Mouse (Mus musculus): ENCODE measurements around the gene Srprb. TPM values are rescaled to one million over a fixed set of nuclear protein-coding genes. Genes with fewer than 3 reads are reported as not detected.

Gene Srprb
- polyA plus RNA-seq, 1 experiment from 2014 or later: 51.6 TPM

DNA sequence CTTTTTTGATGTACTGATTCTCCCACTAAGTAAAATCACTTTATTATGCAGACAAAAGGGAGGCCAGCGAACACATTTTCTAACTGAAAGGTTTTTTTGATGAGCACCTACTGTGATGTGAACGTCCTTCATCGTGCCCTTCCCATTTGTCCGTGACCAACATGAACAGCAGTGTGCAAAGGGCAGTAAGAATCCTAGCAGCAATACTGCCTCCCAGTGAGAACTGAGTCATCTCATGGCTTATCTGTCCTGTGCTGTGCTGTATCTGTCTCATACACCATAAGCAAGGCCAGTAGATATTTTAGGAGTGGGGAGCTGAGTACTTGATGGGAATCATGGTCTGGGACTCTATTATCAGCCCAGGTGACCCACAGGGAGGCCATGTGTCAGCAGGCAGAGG is 13.5 kb downstream of the Srprb start:
- H3K4me2 ChIP-seq: no peak overlapping the region
- peaks cover 35% of the 10 kb centered on the region for H3K36me3 ChIP-seq
- no peak overlapping the region for H3K27ac ChIP-seq
- H3K4me3 ChIP-seq (replicated peaks): no peak overlapping the region
- H3K27me3 ChIP-seq (replicated peaks): no peaks in the 10 kb centered on the region
- H3K4me1 ChIP-seq: no peaks in the 10 kb centered on the region
- WGBS: 96% methylated on average over 4 of the region's 4 CpGs
- H3K9me3 ChIP-seq: no peaks in the 10 kb centered on the region
- H3K9ac ChIP-seq: no peak overlapping the region
- ATAC-seq (ENCODE audit: insufficient read depth, low FRiP score, low read depth): no peak

GRCm38 (mm10) chr9:103186747-103187146 is 15.2 kb downstream of the Srprb start:
- ATAC-seq (ENCODE audit: insufficient read depth, low FRiP score, low read depth): no peak
- no peaks in the 10 kb centered on the region for H3K9me3 ChIP-seq

DNA sequence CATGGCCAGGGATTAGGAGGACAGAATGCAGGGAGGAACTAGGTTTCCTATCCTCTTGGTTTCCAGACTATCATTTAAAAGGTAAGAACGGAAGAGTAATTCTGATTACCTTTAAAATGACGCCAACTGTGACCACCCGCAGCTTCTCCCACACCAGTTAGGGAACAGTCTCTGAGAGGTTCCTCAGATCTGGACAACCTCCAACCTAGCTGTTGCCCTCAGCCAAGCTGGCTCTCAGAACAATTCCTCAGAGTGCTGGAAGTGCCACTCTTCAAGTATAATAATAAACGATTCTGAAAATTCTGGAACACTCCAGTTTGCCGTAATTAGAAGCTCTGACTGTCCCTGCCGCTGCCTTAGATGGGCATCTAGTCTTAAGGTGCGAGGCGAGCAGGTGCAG is 16.0 kb downstream of the Srprb start:
- Histone ChIP-seq H3K9me3 (no peaks in the 10 kb centered on the region), H3K4me2 (no peak overlapping the region), H3K27me3 (replicated peaks) (no peaks in the 10 kb centered on the region), H3K4me1 (no peaks in the 10 kb centered on the region), H3K27ac (no peak overlapping the region), H3K9ac (no peak overlapping the region), H3K4me3 (replicated peaks) (no peak overlapping the region), H3K36me3 (peaks cover 24% of the 10 kb centered on the region)
- WGBS: 91% methylated on average over 8 of the region's 8 CpGs
- ATAC-seq (ENCODE audit: insufficient read depth, low FRiP score, low read depth): no peak

More at GRCm38 (mm10) chr9:103186747-103187146, 15.2 kb downstream of the Srprb start:
- no peak overlapping the region for H3K27ac ChIP-seq
- peaks cover 26% of the 10 kb centered on the region for H3K36me3 ChIP-seq
- no peak overlapping the region for H3K4me2 ChIP-seq
- H3K9ac ChIP-seq: no peak overlapping the region
- no peaks in the 10 kb centered on the region for H3K4me1 ChIP-seq
- 66% methylated on average over 9 of the region's 9 CpGs for WGBS
- no peaks in the 10 kb centered on the region for H3K27me3 ChIP-seq (replicated peaks)
- H3K4me3 ChIP-seq (replicated peaks): no peak overlapping the region

DNA sequence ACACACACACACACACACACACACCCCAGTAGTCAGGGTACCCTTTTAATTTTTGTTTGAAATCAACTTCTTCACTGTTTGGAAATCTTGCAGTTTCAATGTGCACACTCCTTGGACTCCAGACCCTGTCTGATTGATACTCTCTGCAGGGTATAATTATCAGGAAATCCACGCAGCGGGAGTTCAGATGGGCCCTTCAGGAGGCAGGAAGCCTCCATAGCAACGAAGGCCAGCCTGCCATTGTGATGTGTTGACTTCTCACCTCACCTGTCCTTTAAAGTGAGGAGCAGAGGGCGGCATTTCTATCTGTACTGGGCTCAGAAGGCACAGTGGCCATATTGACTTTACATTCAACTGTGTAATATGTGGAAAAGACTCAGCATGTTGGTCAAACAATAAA is 17.1 kb downstream of the Srprb start:
- H3K36me3 ChIP-seq: peaks cover 16% of the 10 kb centered on the region; the same call in 1 of the 2 replicates
- 52% methylated on average over 4 of the region's 4 CpGs for WGBS
- H3K4me1 ChIP-seq: peaks cover 9% of the 10 kb centered on the region
- H3K9ac ChIP-seq: no peak overlapping the region
- H3K4me3 ChIP-seq (replicated peaks): no peak overlapping the region
- no peaks in the 10 kb centered on the region for H3K27me3 ChIP-seq (replicated peaks)
- H3K4me2 ChIP-seq: no peak overlapping the region
- H3K9me3 ChIP-seq: no peaks in the 10 kb centered on the region
- H3K27ac ChIP-seq: no peak overlapping the region
- ATAC-seq (ENCODE audit: insufficient read depth, low FRiP score, low read depth): no peak

DNA sequence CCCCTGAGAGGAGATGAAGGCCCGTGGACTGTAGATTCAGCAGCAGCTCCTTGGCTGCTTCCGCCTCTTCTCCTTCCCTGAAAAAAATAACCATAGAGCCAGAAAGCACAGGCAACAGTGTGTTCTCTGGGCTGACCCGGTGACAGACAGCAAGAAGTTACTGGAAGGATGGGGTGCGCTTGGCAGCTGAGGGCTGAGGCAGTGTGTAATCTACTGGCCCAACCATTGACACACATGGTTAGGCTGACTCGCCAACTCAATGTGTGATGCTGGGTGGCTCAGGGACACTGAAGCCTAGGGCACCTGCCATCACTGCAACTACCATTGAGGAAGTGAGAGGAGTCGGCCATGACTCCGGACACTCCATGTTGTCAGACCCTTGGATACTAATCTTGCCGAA is 20.1 kb downstream of the Srprb start:
- Histone ChIP-seq H3K9me3 (no peaks in the 10 kb centered on the region), H3K4me2 (no peak overlapping the region), H3K36me3 (no peaks in the 10 kb centered on the region), H3K4me1 (peaks cover 9% of the 10 kb centered on the region), H3K27me3 (replicated peaks) (no peaks in the 10 kb centered on the region), H3K4me3 (replicated peaks) (no peak overlapping the region), H3K9ac (no peak overlapping the region), H3K27ac (no peak overlapping the region)
- no peak for ATAC-seq (ENCODE audit: insufficient read depth, low FRiP score, low read depth)
- WGBS: 90% methylated on average over 8 of the region's 8 CpGs

- peaks cover 9% of the 10 kb centered on the region for H3K4me1 ChIP-seq
- no peaks in the 10 kb centered on the region for H3K36me3 ChIP-seq
- 3% methylated on average over 20 of the region's 20 CpGs for WGBS
- H3K4me3 ChIP-seq (replicated peaks): peak overlapping the region; percentile 46
- H3K27me3 ChIP-seq (replicated peaks): no peaks in the 10 kb centered on the region
- peak overlapping the region; percentile 46; the same call in 1 of the 2 replicates for H3K9ac ChIP-seq
- H3K27ac ChIP-seq: peak overlapping the region; percentile 78
- peak; percentile 86 for ATAC-seq (ENCODE audit: insufficient read depth, low FRiP score, low read depth)
- H3K4me2 ChIP-seq: peak overlapping the region; percentile 79
- H3K9me3 ChIP-seq: no peaks in the 10 kb centered on the region
These were observed 21.0 kb downstream of the Srprb start for GRCm38 (mm10) chr9:103180807-103181565.

- Histone ChIP-seq H3K36me3 (no peaks in the 10 kb centered on the region), H3K9ac (no peak overlapping the region), H3K27me3 (replicated peaks) (no peaks in the 10 kb centered on the region), H3K4me1 (peaks cover 9% of the 10 kb centered on the region), H3K4me2 (peak overlapping the region; percentile 79), H3K9me3 (no peaks in the 10 kb centered on the region), H3K4me3 (replicated peaks) (peak overlapping the region; percentile 46; the same call in 1 of the 2 replicates), H3K27ac (peak overlapping the region; percentile 44; the same call in 1 of the 2 replicates)
- ATAC-seq (ENCODE audit: insufficient read depth, low FRiP score, low read depth): peak; percentile 9; the same call in 1 of the 2 replicates
- WGBS: 44% methylated on average over 3 of the region's 3 CpGs
These were observed 21.6 kb downstream of the Srprb start for GRCm38 (mm10) chr9:103180303-103180702.

DNA sequence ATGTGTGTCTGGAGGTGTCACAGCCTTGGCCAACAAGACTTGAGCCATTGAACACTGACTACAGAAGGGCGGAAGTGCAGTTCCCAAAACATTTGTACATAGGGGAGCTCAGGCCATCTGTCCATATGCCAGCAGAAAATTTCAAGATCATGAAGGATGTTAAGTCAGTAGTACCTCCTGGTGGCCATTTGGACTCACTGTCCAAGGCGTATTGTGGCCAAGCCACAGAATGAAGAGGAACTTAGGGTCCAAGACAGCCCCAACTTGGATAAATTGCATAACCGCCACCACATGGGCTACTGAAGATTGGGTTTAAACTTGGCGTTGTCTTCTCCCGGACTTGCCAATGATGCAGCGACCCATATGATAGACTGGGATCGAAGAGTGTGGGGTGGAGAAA is 26.2 kb downstream of the Srprb start:
- Histone ChIP-seq H3K36me3 (no peaks in the 10 kb centered on the region), H3K4me3 (replicated peaks) (no peak overlapping the region), H3K27ac (no peak overlapping the region), H3K4me2 (no peak overlapping the region), H3K9ac (no peak overlapping the region), H3K27me3 (replicated peaks) (no peaks in the 10 kb centered on the region), H3K9me3 (no peaks in the 10 kb centered on the region), H3K4me1 (peaks cover 7% of the 10 kb centered on the region)
- ATAC-seq (ENCODE audit: insufficient read depth, low FRiP score, low read depth): no peak
- 93% methylated on average over 7 of the region's 7 CpGs for WGBS

- H3K27ac ChIP-seq: no peak overlapping the region
- H3K27me3 ChIP-seq (replicated peaks): no peaks in the 10 kb centered on the region
- no peak overlapping the region for H3K4me3 ChIP-seq (replicated peaks)
- H3K9me3 ChIP-seq: no peaks in the 10 kb centered on the region
- H3K9ac ChIP-seq: no peak overlapping the region
- 51% methylated on average over 6 of the region's 6 CpGs for WGBS
- no peak for ATAC-seq (ENCODE audit: insufficient read depth, low FRiP score, low read depth)
- no peaks in the 10 kb centered on the region for H3K36me3 ChIP-seq
- H3K4me2 ChIP-seq: no peak overlapping the region
- no peaks in the 10 kb centered on the region for H3K4me1 ChIP-seq
These were observed 27.0 kb downstream of the Srprb start for GRCm38 (mm10) chr9:103174771-103175519.

- no peaks in the 10 kb centered on the region for H3K27me3 ChIP-seq (replicated peaks)
- no peaks in the 10 kb centered on the region for H3K9me3 ChIP-seq
- no peak for ATAC-seq (ENCODE audit: insufficient read depth, low FRiP score, low read depth)
- H3K9ac ChIP-seq: no peak overlapping the region
- H3K27ac ChIP-seq: no peak overlapping the region
- no peak overlapping the region for H3K4me2 ChIP-seq
- H3K4me3 ChIP-seq (replicated peaks): no peak overlapping the region
- H3K4me1 ChIP-seq: no peaks in the 10 kb centered on the region
- no peaks in the 10 kb centered on the region for H3K36me3 ChIP-seq
- 63% methylated on average over 7 of the region's 7 CpGs for WGBS
These were observed 33.2 kb downstream of the Srprb start for GRCm38 (mm10) chr9:103168771-103169170.

- Histone ChIP-seq H3K9ac (no peak overlapping the region), H3K4me2 (no peak overlapping the region), H3K9me3 (no peaks in the 10 kb centered on the region), H3K4me3 (replicated peaks) (no peak overlapping the region), H3K36me3 (no peaks in the 10 kb centered on the region), H3K27me3 (replicated peaks) (no peaks in the 10 kb centered on the region), H3K4me1 (no peaks in the 10 kb centered on the region), H3K27ac (no peak overlapping the region)
- no peak for ATAC-seq (ENCODE audit: insufficient read depth, low FRiP score, low read depth)
- WGBS: 82% methylated on average over 6 of the region's 6 CpGs
These were observed 33.9 kb downstream of the Srprb start for GRCm38 (mm10) chr9:103168046-103168445.

DNA sequence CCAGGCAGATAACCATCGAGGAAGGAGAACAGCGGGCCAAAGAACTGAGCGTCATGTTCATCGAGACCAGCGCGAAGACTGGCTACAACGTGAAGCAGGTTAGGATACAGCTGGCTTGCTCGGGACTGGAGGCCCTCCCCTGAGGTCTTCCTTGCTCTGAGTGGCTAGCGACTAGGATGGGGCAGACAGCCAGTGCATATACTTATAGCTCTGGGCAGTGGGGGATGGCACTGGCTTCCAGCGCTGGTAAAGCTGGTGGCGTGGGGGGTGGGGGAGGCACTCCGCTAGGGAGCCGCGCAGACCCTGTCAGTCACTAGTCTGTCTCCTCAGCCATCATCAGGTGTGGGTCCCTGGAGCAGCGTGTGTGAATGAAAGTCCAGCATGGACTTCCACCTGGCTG is 38.1 kb downstream of the Srprb start:
- H3K4me1 ChIP-seq: no peaks in the 10 kb centered on the region
- no peak overlapping the region for H3K27ac ChIP-seq
- H3K4me2 ChIP-seq: no peak overlapping the region
- no peaks in the 10 kb centered on the region for H3K9me3 ChIP-seq
- no peak overlapping the region for H3K9ac ChIP-seq
- H3K27me3 ChIP-seq (replicated peaks): no peaks in the 10 kb centered on the region
- no peak for ATAC-seq (ENCODE audit: insufficient read depth, low FRiP score, low read depth)
- no peaks in the 10 kb centered on the region for H3K36me3 ChIP-seq
- H3K4me3 ChIP-seq (replicated peaks): no peak overlapping the region
- WGBS: 76% methylated on average over 15 of the region's 15 CpGs
